Mouse (Mus musculus) adrenal gland, postnatal 36 days (tissue): ENCODE results near the gene Kcmf1. TPM values are rescaled to one million over a fixed set of nuclear protein-coding genes. Genes with fewer than 3 reads are reported as not detected.
"Not testable (repeated sequence)": the region's sequence is repeated elsewhere in the genome, so short reads cannot be mapped to it uniquely, and the experiment has no call there.

Source experiments
- DNase-seq, 2 experiments: peaks; one replicate each; pipeline ENCODE4 v3.0.0; 2021; ENCODE audit warnings: mixed read lengths in 1 of 2
- total RNA-seq, 2 experiments: library from RNA; stranded (reverse); gene quantifications; 2 replicates each; pipeline ENCODE4 v1.2.3; 2021

Kcmf1 gene
- total RNA-seq, 2 experiments from 2014 or later = 88.9 to 100 TPM

GRCm38 (mm10) chr6:72841986-72842502 lies 57.7 kb downstream of the Kcmf1 start:
- peak in 1 of 2 experiments; percentile 26 for DNase-seq

- no peak for DNase-seq
Measured at GRCm38 (mm10) chr6:72840867-72841780, 58.7 kb downstream of the Kcmf1 start.

GRCm38 (mm10) chr6:72837756-72838155 lies 62.0 kb downstream of the Kcmf1 start:
- DNase-seq = no peak

- DNase-seq = no peak
Measured at GRCm38 (mm10) chr6:72834518-72834917, 65.3 kb downstream of the Kcmf1 start.

- DNase-seq = no peak
Measured at GRCm38 (mm10) chr6:72831858-72832257, 67.9 kb downstream of the Kcmf1 start.

GRCm38 (mm10) chr6:72831276-72831675 lies 68.5 kb downstream of the Kcmf1 start:
- DNase-seq = peak; percentile 53 to 64

GRCm38 (mm10) chr6:72828857-72829256 lies 70.9 kb downstream of the Kcmf1 start:
- peak in 1 of 2 experiments; percentile 33 for DNase-seq

- DNase-seq = not testable (repeated sequence)
Measured at GRCm38 (mm10) chr6:72828037-72828436, 71.7 kb downstream of the Kcmf1 start.

- DNase-seq = no peak
Measured at GRCm38 (mm10) chr6:72825762-72826161, 74.0 kb downstream of the Kcmf1 start.

- no peak for DNase-seq
Measured at GRCm38 (mm10) chr6:72824971-72825737, 74.6 kb downstream of the Kcmf1 start.

GRCm38 (mm10) chr6:72813456-72813855 lies 86.3 kb downstream of the Kcmf1 start:
- DNase-seq = no peak

- no peak for DNase-seq
Measured at GRCm38 (mm10) chr6:72810248-72810647, 89.5 kb downstream of the Kcmf1 start.

- no peak for DNase-seq
Measured at GRCm38 (mm10) chr6:72809522-72810149, 90.1 kb downstream of the Kcmf1 start.

GRCm38 (mm10) chr6:72808342-72808741 lies 91.4 kb downstream of the Kcmf1 start:
- DNase-seq = no peak

GRCm38 (mm10) chr6:72803669-72804068 lies 96.1 kb downstream of the Kcmf1 start:
- no peak for DNase-seq

GRCm38 (mm10) chr6:72802119-72802518 lies 97.7 kb downstream of the Kcmf1 start:
- no peak for DNase-seq

GRCm38 (mm10) chr6:72800641-72801040 lies 99.1 kb downstream of the Kcmf1 start:
- DNase-seq = no peak

- DNase-seq = no peak
Measured at GRCm38 (mm10) chr6:72797763-72798162, 102.0 kb downstream of the Kcmf1 start.

- no peak for DNase-seq
Measured at GRCm38 (mm10) chr6:72795444-72795843, 104.3 kb downstream of the Kcmf1 start.

- no peak for DNase-seq
Measured at GRCm38 (mm10) chr6:72794870-72795269, 104.9 kb downstream of the Kcmf1 start.

GRCm38 (mm10) chr6:72792641-72793040 lies 107.1 kb downstream of the Kcmf1 start:
- no peak for DNase-seq
